Mouse (Mus musculus) G1E (cell line): Measurements from ENCODE around the gene Arhgap32. TPM values are rescaled to one million over a fixed set of nuclear protein-coding genes. Genes with fewer than 3 reads are reported as not detected.

Experiments used
- ATAC-seq: 2 replicates; pipeline ENCODE4 v1.8.0; 2016; ENCODE audit warnings: mild to moderate bottlenecking; ENCODE audit not compliant: insufficient number of reproducible peaks, poor library complexity, low FRiP score, severe bottlenecking; ENCODE audit errors: extremely low read depth
- DNase-seq: peaks from one replicate; pipeline ENCODE4 v3.0.0; 2012; ENCODE audit warnings: low spot score
- H3K27me3 ChIP-seq: 2 replicates; pipeline ENCODE4 v1.6.1; 2012; ENCODE audit warnings: mild to moderate bottlenecking, low read length, inconsistent platforms; ENCODE audit not compliant: insufficient read depth
- H3K36me3 ChIP-seq: replicated peaks from 2 replicates; pipeline ENCODE3; 2012; ENCODE audit warnings: mild to moderate bottlenecking, inconsistent platforms
- H3K4me1 ChIP-seq: 2 replicates; pipeline ENCODE4 v1.6.1; 2012; ENCODE audit warnings: low read depth, low read length, inconsistent platforms, mixed read lengths; ENCODE audit not compliant: insufficient read depth
- H3K4me3 ChIP-seq: 2 replicates; pipeline ENCODE4 v1.5.1; 2012; ENCODE audit warnings: low read depth, mild to moderate bottlenecking, inconsistent platforms, low read length, moderate library complexity, mixed read lengths
- H3K9me3 ChIP-seq: replicated peaks from 2 replicates; pipeline ENCODE4 v1.6.1; 2012; ENCODE audit warnings: inconsistent platforms
- CTCF ChIP-seq: IDR thresholded peaks from 2 replicates; pipeline ENCODE4 v1.5.1; 2012; ENCODE audit warnings: low read depth, low read length, inconsistent platforms, mixed read lengths
- GATA1 ChIP-seq: IDR thresholded peaks from 2 replicates; pipeline ENCODE4 v1.6.1; 2012; ENCODE audit warnings: borderline replicate concordance, low read length, inconsistent platforms, mixed read lengths
- GATA2 ChIP-seq: IDR thresholded peaks from 2 replicates; pipeline ENCODE4 v1.6.1; 2012; ENCODE audit warnings: low read depth, low read length, inconsistent platforms, borderline replicate concordance
- POLR2AphosphoS5 ChIP-seq: IDR thresholded peaks from 2 replicates; pipeline ENCODE4 v1.6.1; 2012; ENCODE audit warnings: low read depth, low read length, inconsistent platforms; ENCODE audit not compliant: insufficient replicate concordance
- TAL1 ChIP-seq: conservative IDR thresholded peaks from 2 replicates; pipeline ENCODE4 v1.6.1; 2012; ENCODE audit warnings: low read depth, low read length, inconsistent platforms, mixed read lengths
- polyA plus RNA-seq: library from polyadenylated mRNA; stranded (reverse); fragments of >175 nt; gene quantifications from 2 replicates; pipeline ENCODE4 v1.2.3, GENCODE M21; 2012
- total RNA-seq, 2 experiments: library from RNA; stranded (forward) in 1 of 2; stranded (reverse) in 1 of 2; fragments of 200-1000 nt in 1 of 2; fragments of >200 nt in 1 of 2; fragmentation: Nextera tagmentation in 1 of 2; gene quantifications; 2 replicates each; pipeline ENCODE4 v1.2.3; 2014 to 2017

Arhgap32 gene
- total RNA-seq (2014; fragmentation: Nextera tagmentation): not detected in 2 replicates
- 0.05 and 0.06 TPM in 2 replicates for total RNA-seq (2017)
- polyA plus RNA-seq: 0.01 TPM in 1 of 2 replicates, not detected in the other

GRCm38 (mm10) chr9:32115786-32116185 is at the start of gene Arhgap32:
Gene Arhgap32, plus strand, starts transcription at chr9:32116136.
- no peaks in the 10 kb centered on the region for H3K36me3 ChIP-seq
- no peak within 1 kb of the TSS for H3K4me3 ChIP-seq
- no peaks in the 10 kb centered on the region for H3K4me1 ChIP-seq
- DNase-seq (no peak), ATAC-seq (no peak)
- H3K9me3 ChIP-seq: no peaks in the 10 kb centered on the region
- TF ChIP-seq TAL1 (no peak), GATA2 (no peak), CTCF (no peak), POLR2AphosphoS5 (no peak), GATA1 (no peak)
- no peaks in the 10 kb centered on the region for H3K27me3 ChIP-seq

- H3K36me3 ChIP-seq: no peaks in the 10 kb centered on the region
- no peaks in the 10 kb centered on the region for H3K4me1 ChIP-seq
- ATAC-seq (no peak), DNase-seq (no peak)
- no peak for TF ChIP-seq GATA1
- TF ChIP-seq TAL1: no peak
- TF ChIP-seq CTCF: no peak
- TF ChIP-seq POLR2AphosphoS5: no peak
- TF ChIP-seq GATA2: no peak
- H3K27me3 ChIP-seq: no peaks in the 10 kb centered on the region
- H3K4me3 ChIP-seq: no peak overlapping the region
- H3K9me3 ChIP-seq: no peaks in the 10 kb centered on the region
Measured at GRCm38 (mm10) chr9:32072778-32073177, 43.2 kb upstream of the Arhgap32 start.

- no peak for ATAC-seq
- no peak for TF ChIP-seq GATA1
- TF ChIP-seq TAL1: no peak
- no peak for TF ChIP-seq CTCF
- no peak for TF ChIP-seq GATA2
- no peak for TF ChIP-seq POLR2AphosphoS5
Measured at GRCm38 (mm10) chr9:32088106-32088776, 27.7 kb upstream of the Arhgap32 start.

GRCm38 (mm10) chr9:32088882-32089281 is 27.1 kb upstream of the Arhgap32 start:
- no peak overlapping the region for H3K4me3 ChIP-seq
- no peaks in the 10 kb centered on the region for H3K27me3 ChIP-seq
- TF ChIP-seq CTCF (no peak), POLR2AphosphoS5 (no peak), GATA1 (no peak), TAL1 (no peak), GATA2 (no peak)
- DNase-seq: no peak
- no peak for ATAC-seq
- H3K36me3 ChIP-seq: no peaks in the 10 kb centered on the region
- H3K4me1 ChIP-seq: no peaks in the 10 kb centered on the region
- H3K9me3 ChIP-seq: no peaks in the 10 kb centered on the region

More at GRCm38 (mm10) chr9:32088106-32088776, 27.7 kb upstream of the Arhgap32 start:
- no peak for DNase-seq
- no peaks in the 10 kb centered on the region for H3K9me3 ChIP-seq
- no peaks in the 10 kb centered on the region for H3K36me3 ChIP-seq
- no peak overlapping the region for H3K4me3 ChIP-seq
- H3K4me1 ChIP-seq: no peaks in the 10 kb centered on the region
- H3K27me3 ChIP-seq: no peaks in the 10 kb centered on the region

GRCm38 (mm10) chr9:32093456-32093855 is 22.5 kb upstream of the Arhgap32 start:
- no peak for DNase-seq
- Histone ChIP-seq H3K4me1 (no peaks in the 10 kb centered on the region), H3K27me3 (no peaks in the 10 kb centered on the region), H3K9me3 (no peaks in the 10 kb centered on the region), H3K4me3 (no peak overlapping the region), H3K36me3 (no peaks in the 10 kb centered on the region)
- TF ChIP-seq CTCF (no peak), TAL1 (no peak), POLR2AphosphoS5 (no peak)
- ATAC-seq: no peak

- ATAC-seq (no peak), DNase-seq (no peak)
- Histone ChIP-seq H3K36me3 (no peaks in the 10 kb centered on the region), H3K4me3 (no peak overlapping the region), H3K9me3 (no peaks in the 10 kb centered on the region), H3K4me1 (no peaks in the 10 kb centered on the region), H3K27me3 (no peaks in the 10 kb centered on the region)
- TF ChIP-seq CTCF (no peak), GATA1 (no peak), POLR2AphosphoS5 (no peak), TAL1 (no peak), GATA2 (no peak)
Measured at GRCm38 (mm10) chr9:32094351-32095120, 21.4 kb upstream of the Arhgap32 start.
